Mouse (Mus musculus) lung, adult 2 months (tissue): ENCODE data around the gene Taf9.

Experiments
- CTCF ChIP-seq: fragments of 200-500 bp; IDR thresholded peaks from 2 replicates; pipeline ENCODE4 v1.5.1; 2011; ENCODE audit warnings: mild to moderate bottlenecking, low read length, control low read depth; ENCODE audit not compliant: insufficient read depth
- POLR2A ChIP-seq: fragments of 200-500 bp; IDR thresholded peaks from 2 replicates; pipeline ENCODE4 v1.6.1; 2011; ENCODE audit warnings: low read depth, mild to moderate bottlenecking, control low read depth, low read length, borderline replicate concordance; ENCODE audit errors: extremely low read depth

DNA sequence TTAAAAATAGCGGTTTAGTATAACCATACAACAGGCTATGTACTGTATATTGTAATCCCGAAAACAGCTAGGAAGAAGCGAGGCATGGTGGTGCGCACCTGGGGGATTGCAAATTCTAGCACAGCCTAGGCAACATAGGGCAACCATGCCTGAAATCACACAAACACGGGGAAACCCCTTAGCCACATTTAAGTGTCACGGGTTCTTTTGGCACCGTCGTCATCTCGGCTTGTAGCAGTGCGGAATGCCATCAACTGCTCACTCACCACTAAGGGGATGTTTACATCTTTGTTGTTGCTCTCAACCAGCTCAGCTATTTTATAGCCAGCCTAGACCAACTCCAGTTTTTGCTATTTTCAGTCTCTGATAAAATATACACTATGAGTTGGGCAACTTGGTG is 47.5 kb downstream of the Taf9 start:
- TF ChIP-seq CTCF (no peak), POLR2A (no peak)
